Mouse (Mus musculus) inflammation-experienced regulatory T-cells, adult 6 months (primary cell): ENCODE measurements around the gene Zcchc14. TPM values are rescaled to one million over a fixed set of nuclear protein-coding genes. Genes with fewer than 3 reads are reported as not detected.
"Not testable (repeated sequence)": the region's sequence is repeated elsewhere in the genome, so short reads cannot be mapped to it uniquely, and the experiment has no call there.

Experiments used
- ATAC-seq: one replicate; pipeline ENCODE4 v1.8.0; 2017
- polyA plus RNA-seq, 3 experiments: library from polyadenylated mRNA; unstranded; fragments of 100-300 nt; shearing (Covaris generic); gene quantifications; one replicate each; pipeline ENCODE4 v1.2.1; 2017

Zcchc14 gene
- 1 to 10 TPM in 1 of 3 experiments, under 1 TPM in 2; 0.09 to 1.0 (median 0.22) TPM for polyA plus RNA-seq

GRCm38 (mm10) chr8:121652774-121653323, at the start of gene Zcchc14:
Gene Zcchc14, minus strand, starts transcription at chr8:121652901.
- no peak for ATAC-seq

GRCm38 (mm10) chr8:121699936-121700335, 47.2 kb upstream of the Zcchc14 start:
- no peak for ATAC-seq

GRCm38 (mm10) chr8:121698615-121699101, 46.0 kb upstream of the Zcchc14 start:
- no peak for ATAC-seq

- no peak for ATAC-seq
Observed at GRCm38 (mm10) chr8:121697735-121698614, 45.3 kb upstream of the Zcchc14 start.

- no peak for ATAC-seq
Observed at GRCm38 (mm10) chr8:121695585-121696184, 43.0 kb upstream of the Zcchc14 start.

GRCm38 (mm10) chr8:121694453-121694852, 41.8 kb upstream of the Zcchc14 start:
- no peak for ATAC-seq

GRCm38 (mm10) chr8:121688496-121688895, 35.8 kb upstream of the Zcchc14 start:
- no peak for ATAC-seq

GRCm38 (mm10) chr8:121687455-121688161, 34.9 kb upstream of the Zcchc14 start:
- no peak for ATAC-seq

GRCm38 (mm10) chr8:121685419-121685818, 32.7 kb upstream of the Zcchc14 start:
- no peak for ATAC-seq

GRCm38 (mm10) chr8:121683083-121683832, 30.6 kb upstream of the Zcchc14 start:
- ATAC-seq: no peak

- no peak for ATAC-seq
Observed at GRCm38 (mm10) chr8:121681457-121681856, 28.8 kb upstream of the Zcchc14 start.

- no peak for ATAC-seq
Observed at GRCm38 (mm10) chr8:121680896-121681295, 28.2 kb upstream of the Zcchc14 start.

- ATAC-seq: no peak
Observed at GRCm38 (mm10) chr8:121678696-121679095, 26.0 kb upstream of the Zcchc14 start.

- no peak for ATAC-seq
Observed at GRCm38 (mm10) chr8:121675701-121676100, 23.0 kb upstream of the Zcchc14 start.

- ATAC-seq: no peak
Observed at GRCm38 (mm10) chr8:121675161-121675560, 22.5 kb upstream of the Zcchc14 start.

- ATAC-seq: no peak
Observed at GRCm38 (mm10) chr8:121674524-121674923, 21.8 kb upstream of the Zcchc14 start.

- no peak for ATAC-seq
Observed at GRCm38 (mm10) chr8:121673917-121674316, 21.2 kb upstream of the Zcchc14 start.

- no peak for ATAC-seq
Observed at GRCm38 (mm10) chr8:121673153-121673552, 20.5 kb upstream of the Zcchc14 start.

GRCm38 (mm10) chr8:121669208-121669607, 16.5 kb upstream of the Zcchc14 start:
- no peak for ATAC-seq

GRCm38 (mm10) chr8:121668553-121668952, 15.9 kb upstream of the Zcchc14 start:
- no peak for ATAC-seq

- not testable (repeated sequence) for ATAC-seq
Observed at GRCm38 (mm10) chr8:121667936-121668500, 15.3 kb upstream of the Zcchc14 start.

- ATAC-seq: no peak
Observed at GRCm38 (mm10) chr8:121665329-121665728, 12.6 kb upstream of the Zcchc14 start.
